Mouse (Mus musculus) frontal cortex, postnatal 10 days (tissue): Measurements from ENCODE around the gene Zc3h14.

Source experiments
- DNase-seq, 2 experiments: peaks; one replicate each; pipeline ENCODE4 v3.0.0; 2022; ENCODE audit warnings: low spot score in 2 of 2, mixed read lengths in 1 of 2

The Zc3h14 gene

DNA sequence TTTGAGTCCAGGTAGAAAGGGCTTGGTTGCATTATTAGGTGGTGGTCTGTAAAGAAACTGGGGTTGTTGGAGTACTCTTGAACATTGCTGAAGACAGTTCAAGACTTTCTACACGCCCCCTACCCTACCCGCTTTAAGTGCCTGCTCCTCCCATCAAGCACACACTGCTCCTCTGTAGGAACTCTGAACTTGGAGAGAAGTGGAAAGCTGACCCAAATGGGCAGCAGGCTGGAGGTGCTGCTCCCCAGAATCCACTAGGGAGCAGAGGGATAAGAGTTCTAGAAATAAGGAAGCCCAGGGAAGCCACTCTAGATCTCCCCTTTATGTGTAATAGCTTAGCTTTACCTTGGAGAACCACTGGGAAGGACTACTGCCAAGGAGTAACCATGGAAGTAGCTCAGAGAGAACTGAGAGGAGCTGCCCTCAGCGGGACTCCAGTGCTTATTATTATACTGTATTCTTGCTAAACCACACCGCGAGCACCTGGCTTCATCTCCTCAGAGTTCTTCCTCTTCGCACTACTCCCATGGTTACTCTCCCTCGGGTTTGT lies 8.9 kb upstream of the Zc3h14 start:
- DNase-seq, result no peak

DNA sequence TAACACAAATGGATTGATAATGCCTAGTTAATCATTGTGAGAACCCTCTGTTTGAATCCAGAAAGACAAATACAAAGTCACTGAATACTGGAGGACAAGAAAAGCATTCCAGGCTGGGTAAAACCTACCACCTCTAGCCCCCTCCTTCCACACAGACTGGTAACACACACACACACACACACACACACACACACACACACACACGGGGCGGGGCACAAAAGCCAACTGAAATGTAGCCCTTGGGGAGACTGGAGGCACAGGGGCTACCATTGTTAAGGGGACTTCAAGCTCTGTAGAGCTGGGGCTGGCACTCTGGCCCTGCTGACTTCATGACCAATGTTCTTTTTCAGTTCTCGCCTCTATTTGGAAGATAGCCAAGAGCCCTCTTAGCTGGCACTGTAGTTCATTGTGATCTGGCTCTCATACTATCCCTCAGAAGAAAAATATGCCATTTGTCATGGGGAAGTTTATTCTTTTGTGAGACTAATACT lies 5.7 kb upstream of the Zc3h14 start:
- no peak for DNase-seq

DNA sequence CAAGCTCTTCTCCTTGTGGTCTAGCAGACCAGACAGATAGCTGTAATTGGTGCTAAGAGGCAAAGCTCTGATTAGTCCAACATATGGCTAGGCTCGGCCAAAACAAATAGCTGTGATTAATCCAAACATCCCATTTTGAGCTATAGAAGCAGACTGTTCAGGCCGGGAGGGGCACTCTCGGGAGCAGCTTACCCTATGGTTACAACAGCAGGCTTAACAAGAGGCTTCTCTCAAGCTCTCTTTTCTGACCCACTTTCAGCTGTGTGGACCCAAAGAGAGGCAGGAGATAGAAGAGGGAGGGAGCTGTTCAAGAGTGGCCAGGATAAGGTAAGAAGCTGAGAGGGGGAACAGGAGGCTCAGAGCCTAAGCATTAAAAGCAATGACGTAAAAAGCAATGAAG lies 1.1 kb upstream of the Zc3h14 start:
- DNase-seq, result no peak

DNA sequence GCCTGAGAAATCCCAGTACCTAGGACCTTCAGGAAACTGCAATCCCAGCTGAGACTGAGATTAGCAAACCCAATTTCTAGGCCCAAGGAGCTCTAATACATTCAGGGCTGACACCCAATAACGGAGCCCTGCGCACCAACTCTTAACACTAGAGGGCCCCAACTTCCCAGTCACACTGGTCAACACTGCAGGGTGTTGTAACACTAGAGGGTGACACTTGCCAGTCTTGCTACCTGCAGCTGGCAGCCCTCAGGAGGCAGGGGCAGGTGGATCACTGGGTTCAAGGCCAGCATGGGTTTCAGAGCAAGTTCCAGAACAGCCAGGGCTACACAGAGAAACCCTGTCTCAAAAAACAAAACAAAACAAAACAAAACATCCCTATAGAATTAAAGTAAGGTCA lies 633 bp upstream of the Zc3h14 start:
- DNase-seq, result peak in 1 of 2 experiments; percentile 25

DNA sequence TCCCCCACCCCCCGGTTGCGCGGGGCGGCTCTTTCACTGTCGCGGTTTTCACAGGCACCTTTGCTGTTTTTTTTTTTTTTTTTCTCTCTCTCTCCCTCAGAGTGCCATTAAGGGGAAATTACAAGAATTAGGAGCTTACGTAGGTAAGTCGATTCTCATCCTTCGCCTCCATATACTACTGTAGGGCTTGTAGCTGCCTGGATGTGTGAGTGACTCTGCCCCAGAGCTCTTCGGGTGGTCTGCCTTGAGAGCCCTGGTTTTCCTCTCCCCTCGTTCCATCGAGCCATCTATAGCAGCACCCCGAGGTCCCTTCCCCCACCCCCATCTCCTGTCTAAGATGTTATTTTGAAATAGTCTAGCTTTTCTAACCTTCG lies 603 bp downstream of the Zc3h14 start:
- no peak for DNase-seq

DNA sequence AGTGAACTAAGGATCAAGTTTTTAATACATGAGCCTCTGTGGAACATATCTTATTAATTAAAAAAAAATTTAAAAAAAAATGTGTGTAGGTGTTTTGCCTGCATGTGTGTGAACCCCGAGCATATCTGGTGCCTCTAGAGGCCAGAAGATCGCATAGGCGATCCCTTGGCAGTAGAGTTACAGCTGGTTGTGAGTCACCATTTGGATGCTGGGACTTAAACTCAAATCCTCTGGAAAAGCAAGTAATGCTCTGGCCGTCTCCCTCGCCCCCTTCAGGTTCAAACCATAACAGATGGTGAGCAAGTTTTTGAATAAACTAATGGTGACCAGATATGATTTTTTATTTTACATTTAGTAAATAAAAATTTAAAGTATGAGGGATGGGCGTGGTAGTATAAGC lies 10.9 kb downstream of the Zc3h14 start:
- DNase-seq, result no peak

DNA sequence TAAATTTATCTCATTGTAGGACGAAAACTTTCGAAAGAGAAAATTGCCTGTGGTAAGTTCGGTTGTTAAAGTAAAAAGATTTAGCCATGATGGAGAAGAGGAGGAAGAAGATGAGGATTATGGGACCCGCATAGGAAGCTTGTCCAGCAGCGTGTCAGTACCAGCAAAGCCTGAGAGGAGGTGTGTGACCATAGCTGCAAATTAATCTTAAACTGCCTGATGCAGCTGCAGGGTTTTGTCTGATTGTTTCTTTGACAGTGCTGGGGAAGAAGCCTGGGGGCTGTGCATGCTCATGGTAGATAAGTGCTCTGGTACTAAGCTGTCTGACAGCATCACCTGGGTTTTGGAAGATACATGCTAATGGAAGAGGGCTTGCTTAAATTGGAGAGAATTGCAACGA lies 12.9 kb downstream of the Zc3h14 start:
- no peak for DNase-seq

DNA sequence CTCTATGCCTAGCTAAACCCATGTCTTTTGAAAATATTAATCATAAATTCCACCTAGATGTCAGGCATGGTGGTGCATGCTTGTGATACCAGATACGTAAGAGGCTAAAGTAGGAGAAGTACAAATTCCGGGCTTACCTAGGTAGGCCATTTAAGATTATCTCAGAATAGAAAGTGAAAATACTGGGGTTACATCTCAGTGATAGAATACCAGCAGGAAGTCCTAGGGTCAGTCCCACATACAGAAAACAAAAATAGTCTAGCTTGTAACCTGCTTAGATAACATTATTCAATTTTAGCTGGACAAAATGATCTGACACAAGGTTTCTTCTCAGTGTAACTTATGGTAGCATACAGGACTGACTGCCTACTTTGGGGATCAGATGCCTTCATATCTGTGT lies 19.5 kb downstream of the Zc3h14 start:
- DNase-seq, result no peak

DNA sequence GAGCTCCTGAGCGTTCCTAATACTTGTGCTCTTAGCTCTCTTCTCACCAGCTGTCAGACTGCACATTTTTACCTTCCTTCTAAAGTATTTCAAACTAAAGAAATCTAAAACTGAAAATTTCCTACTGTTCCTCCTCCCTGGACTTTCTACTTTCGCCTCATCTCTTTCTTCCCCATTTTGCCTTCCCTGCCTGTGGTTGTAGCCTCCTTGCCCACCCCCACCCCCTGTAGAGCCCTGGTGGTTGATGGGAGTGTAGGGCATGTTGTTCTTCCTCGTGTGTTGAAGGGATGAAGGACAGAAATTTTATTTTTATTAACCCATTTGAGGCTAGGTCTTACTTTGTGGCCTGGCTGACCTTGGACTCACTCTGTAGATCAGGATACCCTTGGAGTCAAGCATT lies 30.7 kb downstream of the Zc3h14 start:
- no peak for DNase-seq

DNA sequence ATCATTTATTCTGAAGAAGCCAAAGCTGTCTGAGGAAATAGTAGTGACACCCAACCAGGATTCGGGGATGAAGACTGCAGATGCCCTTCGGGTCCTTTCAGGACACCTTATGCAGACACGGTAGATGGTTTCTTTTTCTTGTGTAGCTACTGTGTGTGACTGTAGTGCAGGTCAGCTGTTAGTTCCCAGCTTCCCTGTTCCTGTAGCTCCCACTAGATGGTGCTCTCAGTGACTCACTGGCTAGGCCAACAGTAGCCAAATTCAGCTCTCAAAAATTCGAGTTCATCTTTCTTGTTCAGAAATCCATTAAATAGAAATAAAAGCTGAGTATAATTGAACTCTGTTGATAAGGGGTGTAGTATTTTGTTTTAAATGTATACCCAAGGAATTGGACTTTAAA lies 32.4 kb downstream of the Zc3h14 start:
- DNase-seq, result peak in 1 of 2 experiments; percentile 27

DNA sequence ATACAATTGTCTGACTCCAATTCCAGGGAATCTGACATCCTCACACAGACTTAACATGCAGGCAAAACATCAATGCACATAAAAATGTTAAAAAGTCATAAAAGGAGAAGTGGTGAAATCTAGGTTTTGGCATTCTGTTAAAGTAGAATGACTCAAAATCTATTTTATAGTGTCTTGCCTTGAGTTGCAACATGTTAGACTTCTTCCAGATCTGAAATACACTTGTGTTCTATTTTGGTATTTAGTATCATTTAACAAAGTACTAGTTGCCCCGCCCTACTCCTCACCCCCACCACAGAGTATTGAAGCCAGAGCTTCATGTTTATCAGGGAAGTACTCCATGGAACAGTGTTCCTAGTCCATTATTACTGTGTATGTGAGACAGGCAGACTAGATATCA lies 37.5 kb downstream of the Zc3h14 start:
- DNase-seq, result no peak

DNA sequence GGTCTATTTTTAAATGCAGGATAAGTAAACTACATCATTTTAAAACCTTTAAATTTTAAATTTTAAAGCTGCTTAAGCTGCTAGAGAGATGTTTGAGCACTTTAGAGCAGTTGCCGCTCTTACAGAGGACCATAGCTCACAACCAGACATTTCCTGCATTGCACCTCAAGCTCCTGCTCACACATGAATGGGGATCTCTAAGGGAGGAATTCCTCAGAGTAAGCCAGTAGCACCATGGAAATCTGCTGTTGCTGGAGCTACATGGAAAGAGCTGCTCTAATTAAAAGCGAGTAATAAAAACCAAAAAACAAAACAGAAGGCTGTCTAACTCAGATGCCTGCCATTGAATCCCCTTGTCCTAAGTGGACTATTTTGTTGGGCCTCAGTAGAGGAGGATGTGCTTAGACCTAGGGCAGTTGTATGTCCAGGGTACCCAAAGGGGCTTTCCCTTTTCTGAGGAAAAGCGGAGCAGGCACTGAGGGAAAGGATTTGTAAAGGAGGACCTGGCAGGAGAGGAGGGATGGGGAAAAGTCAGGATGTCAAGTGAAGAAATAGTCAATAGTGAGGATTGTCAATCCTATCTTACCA lies 49.1 kb downstream of the Zc3h14 start:
- DNase-seq, result no peak

DNA sequence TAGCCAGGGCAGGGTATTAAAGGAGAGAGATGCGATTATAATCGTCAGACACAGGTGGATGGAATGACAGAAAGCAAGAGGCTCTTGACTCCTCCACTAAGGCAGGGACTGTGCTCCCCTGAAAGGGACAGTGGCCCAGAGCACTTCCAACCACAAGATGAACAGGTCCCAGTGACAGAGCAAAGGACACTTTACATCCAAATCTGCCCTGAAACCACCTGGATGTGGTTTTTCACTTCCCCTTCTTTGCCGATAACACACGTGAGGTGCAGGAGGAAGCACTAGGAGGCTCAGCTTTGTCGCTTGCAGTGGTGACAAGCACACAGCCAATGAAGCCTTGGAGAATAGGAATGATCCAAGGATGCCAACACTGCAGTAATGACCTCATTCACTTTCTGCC lies 53.6 kb downstream of the Zc3h14 start:
- no peak for DNase-seq

DNA sequence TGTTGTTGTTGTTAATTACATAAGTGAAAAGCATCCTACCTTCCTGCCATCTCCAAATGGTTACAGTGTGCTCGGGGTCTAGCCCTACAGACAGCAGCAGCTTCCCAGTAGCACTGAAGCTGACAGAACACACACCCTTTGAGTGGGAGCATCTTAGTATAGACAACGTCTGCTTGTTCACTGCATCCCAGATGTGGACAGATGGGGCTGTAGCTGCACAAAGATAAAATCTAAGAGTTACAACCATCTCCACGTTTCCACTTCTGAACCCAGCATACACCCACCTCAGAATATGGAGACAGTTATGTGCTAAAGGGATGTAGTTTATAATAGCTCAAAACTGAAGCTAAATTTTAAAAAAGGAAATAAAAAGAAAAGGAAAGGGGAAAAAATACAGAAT lies 55.5 kb downstream of the Zc3h14 start:
- no peak for DNase-seq

DNA sequence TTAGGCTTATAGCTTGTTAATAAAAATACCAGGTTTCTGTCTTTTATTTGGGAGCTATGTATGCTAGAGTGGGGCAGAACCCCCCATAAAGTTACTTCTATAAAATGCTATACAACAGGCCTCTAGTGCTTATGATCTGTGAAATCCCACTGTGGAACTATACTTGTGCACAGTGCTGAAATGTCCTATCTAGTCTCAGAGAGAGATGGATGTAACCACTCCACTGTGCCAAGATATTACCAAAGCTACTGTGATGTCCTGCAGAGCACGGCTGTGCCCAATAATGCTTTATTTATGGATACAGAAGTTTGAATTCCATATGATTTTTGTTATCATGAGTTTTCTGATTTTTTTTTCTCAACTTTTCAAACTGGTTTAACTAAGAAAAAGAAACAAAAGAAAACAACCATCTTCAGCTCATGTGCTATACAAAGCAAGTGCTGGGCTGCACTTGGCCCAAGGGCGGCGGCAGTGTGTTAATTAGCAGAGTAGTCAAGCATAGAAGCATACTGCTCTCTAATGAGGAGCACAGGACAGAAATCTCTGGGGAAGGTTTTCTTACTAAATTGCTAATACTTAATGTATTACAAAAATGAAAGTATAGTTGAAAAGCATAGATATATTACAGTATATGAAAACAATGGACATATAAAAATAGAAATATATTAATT lies 57.4 kb downstream of the Zc3h14 start:
- no peak for DNase-seq

DNA sequence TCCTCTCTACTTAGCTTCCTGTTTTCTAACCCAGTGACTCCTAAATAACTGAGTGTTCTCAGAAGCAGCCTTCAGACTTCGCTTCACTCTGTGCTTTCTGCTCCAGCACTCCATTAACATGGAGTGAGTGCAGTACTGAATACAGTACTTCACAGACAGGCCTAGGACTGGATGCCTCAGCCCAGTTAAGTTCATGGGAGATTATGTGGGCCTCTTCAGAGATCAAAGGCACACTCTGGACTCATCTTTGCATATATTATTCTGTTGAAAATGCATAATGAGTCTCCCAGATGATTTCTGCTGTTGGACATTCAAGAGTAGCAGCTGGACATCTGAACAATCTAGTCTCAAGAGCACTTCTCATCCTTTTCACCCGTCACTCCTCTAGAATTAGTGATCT lies 74.0 kb downstream of the Zc3h14 start:
- no peak for DNase-seq

DNA sequence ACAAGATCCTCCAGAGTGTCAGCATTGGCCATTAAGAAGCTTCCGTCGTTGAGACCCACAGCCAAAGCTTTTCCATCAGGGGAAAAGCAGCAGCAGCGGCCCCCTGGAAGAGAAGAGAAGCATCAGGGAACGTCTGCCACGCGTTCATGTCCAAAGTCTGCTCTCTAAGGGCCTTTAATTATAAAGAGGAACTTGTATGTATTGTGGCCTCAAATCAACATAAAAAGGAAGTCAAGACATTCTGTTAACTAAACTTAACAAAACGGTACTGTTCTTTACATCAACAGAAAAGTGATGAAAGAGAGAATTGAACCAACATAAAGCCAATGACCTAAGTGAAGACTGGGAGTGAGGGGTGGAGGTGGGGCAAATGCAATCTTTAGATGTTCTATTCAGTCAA lies 84.4 kb downstream of the Zc3h14 start:
- DNase-seq, result no peak

DNA sequence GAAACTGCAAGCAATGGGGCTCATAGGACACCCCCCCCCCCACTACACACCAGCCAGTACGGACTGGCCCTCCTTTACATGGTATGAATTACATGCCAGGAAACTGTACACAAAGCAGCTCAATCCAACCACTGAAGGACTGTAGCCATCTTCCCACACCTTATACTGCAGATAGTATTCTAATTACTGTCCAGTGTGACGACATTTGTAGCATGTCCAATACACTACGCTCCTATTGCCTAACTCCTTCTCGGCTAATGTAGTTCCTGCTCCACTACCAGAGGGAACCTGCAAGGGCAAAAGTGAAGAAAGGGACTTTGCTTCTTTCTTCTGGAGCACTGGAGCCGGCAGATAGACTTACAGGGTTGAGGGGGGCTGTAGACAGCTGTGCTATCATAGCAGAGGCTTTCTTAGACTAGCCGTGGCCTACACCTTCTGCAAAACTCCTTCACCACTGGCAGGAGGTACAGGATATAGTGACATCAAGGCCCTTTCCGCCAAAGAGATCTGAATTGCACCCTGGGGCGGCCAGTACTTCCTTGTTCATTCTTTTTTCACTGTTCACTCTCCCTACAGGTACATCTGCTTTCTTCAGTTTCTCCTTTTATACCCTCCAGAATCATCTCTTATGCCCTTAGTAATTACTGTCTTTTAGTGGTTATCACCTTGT lies 86.3 kb downstream of the Zc3h14 start:
- no peak for DNase-seq

DNA sequence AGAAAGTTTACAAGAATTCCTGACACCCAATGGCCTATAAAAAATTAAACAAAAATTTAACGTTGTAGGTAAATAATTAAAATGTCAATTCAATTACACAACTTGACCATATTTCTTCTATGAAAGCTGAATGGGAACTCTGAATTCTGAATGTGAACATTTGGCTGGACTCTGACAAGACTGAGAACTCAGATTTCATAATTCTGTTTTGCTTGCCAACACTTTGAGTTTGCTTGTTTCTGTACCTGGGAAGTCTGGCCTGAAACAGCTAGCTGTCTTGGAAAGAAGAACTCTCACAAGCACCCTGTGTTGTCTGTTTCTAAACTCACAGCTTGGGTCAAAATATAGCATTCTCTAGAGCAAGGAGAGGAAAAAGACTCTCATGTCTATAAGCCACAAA lies 87.1 kb downstream of the Zc3h14 start:
- DNase-seq, result no peak

DNA sequence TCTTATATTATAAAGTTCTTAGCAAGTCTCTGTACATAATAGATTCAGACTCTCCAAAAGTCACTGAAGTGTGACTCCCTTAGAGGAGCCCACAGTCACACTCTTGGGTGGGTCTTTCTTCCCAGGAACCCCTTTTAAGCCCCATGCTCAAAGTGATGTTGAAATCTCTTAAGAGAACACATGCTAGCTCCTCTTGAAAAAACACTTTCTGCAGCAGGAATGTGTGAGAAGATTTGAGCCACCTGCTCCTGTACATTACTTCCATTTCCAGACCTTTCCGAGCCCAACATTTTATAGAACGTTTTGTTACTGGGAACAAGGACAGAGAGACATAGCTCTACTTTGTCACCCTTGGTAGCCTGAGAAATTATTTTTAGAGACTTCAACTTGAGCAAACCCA lies 88.1 kb downstream of the Zc3h14 start:
- no peak for DNase-seq

DNA sequence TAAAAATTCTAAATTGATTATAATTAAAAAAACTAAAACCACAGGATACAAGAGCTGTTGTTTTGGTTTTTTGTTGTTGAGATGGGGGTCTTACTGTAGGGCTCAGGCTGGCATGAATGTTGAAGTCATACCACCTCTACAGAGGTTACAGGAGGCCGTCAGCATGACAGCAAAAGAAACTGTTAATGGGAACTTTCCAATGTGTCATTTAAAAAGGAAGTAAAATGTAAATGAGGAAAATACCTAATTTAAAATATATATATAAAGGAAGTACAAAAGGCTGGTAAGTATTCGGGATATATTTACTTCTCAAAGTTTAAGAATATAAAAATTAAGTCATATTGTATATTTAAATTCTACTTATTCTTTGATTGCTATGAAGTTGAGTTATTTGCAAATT lies 88.7 kb downstream of the Zc3h14 start:
- DNase-seq, result no peak
